ENCODE assay signal across 8 mouse cellular contexts in the genomic region with DNA sequence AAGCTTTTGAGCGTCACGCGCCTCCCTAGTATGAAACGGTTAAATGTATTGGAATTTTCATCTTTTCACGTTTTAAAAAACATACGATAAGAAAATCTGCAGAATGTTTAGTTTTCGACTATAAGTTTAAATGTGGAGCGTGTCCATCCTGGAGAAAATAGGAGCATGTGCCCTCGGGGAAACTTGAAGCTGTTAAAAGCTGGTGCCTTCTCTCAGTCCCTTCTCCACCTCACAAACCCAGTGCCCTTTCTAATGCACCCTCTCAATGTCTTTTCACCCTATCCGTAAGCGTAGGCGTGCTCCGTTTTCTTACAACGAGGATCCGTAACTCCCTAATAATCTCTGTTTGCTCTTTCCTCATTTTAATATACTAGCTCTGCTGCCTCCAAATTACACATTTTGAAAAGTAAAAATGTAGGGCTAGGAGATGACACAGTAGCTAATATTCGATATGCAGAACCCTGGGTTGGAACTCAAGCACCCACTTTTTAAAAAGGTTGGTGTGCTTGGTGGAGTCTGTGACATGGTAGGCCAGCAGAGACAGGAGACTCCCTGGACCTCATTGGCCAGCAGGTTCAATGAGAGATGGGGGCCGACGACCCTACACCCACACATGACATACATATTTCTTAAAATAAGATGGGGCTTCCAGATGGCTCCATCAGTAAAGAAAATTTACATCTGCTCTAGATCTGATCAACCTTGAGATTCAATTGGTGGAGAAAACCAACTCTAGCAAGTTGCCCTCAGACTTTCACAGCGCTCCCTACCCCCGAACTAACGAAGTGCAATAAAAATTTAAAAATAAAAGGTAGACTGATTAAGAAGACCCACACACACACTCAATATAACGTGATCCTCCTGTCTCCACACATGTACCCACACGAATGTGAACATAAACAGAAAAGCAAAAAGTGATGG. TPM values are rescaled to one million over a fixed set of nuclear protein-coding genes. Genes with fewer than 3 reads are reported as not detected.
A peak's percentile ranks its signal among the peaks of the same experiment; 100 is the strongest.
DNase-seq lines count a peak whose midpoint lies in the region; ATAC-seq and TF ChIP-seq lines count a peak whose summit lies in the region.

No protein-coding gene starts in this region.

- peak overlapping the region; percentile 93 for H3K9ac ChIP-seq in heart, embryonic 15.5 days
- peak overlapping the region; percentile 90 for H3K9ac ChIP-seq in embryonic facial prominence, embryonic 15.5 days
- H3K9ac ChIP-seq in limb, embryonic 14.5 days (ENCODE audit: low read depth, low read length, severe bottlenecking), result peak overlapping the region; percentile 94

- no peaks in the 10 kb centered on the region for H3K9me3 ChIP-seq in heart, embryonic 15.5 days (replicated peaks)
- no peaks in the 10 kb centered on the region for H3K9me3 ChIP-seq in embryonic facial prominence, embryonic 15.5 days (replicated peaks)
- no peaks in the 10 kb centered on the region for H3K9me3 ChIP-seq in limb, embryonic 14.5 days (ENCODE audit: control insufficient read depth, low read length)

- 22% methylated on average over 23 of the region's 23 CpGs for WGBS in heart, embryonic 15.5 days
- 25% methylated on average over 23 of the region's 23 CpGs for WGBS in embryonic facial prominence, embryonic 15.5 days
- 25% methylated on average over 23 of the region's 23 CpGs for WGBS in limb, embryonic 14.5 days
- 23% methylated on average over 23 of the region's 23 CpGs for WGBS in olfactory bulb, adult 2 months

- no peak for ATAC-seq in heart, embryonic 15.5 days (replicated peaks; ENCODE audit: insufficient number of reproducible peaks, insufficient read depth, low FRiP score, low read depth)
- ATAC-seq in embryonic facial prominence, embryonic 15.5 days (ENCODE audit: insufficient number of reproducible peaks, low FRiP score, low TSS enrichment, low read depth), result no peak
- no peak for ATAC-seq in limb, embryonic 14.5 days (ENCODE audit: low FRiP score, low read depth)
- ATAC-seq in megakaryocyte progenitor cell, adult 5-6 weeks (replicated peaks; ENCODE audit: poor library complexity), result no peak

- no peaks in the 10 kb centered on the region for H3K27me3 ChIP-seq in heart, embryonic 15.5 days
- H3K27me3 ChIP-seq in embryonic facial prominence, embryonic 15.5 days, result no peaks in the 10 kb centered on the region
- no peaks in the 10 kb centered on the region for H3K27me3 ChIP-seq in limb, embryonic 14.5 days (ENCODE audit: control insufficient read depth, insufficient read depth, low read length)

- TF ChIP-seq POLR2A in limb, embryonic 14.5 days (IDR thresholded peaks at IDR 0.05; ENCODE audit: borderline replicate concordance, extremely low read depth, insufficient read depth, insufficient read length), result no peak
- no peak for TF ChIP-seq POLR2A in olfactory bulb, adult 2 months (IDR thresholded peaks at IDR 0.05; ENCODE audit: insufficient read depth, low read depth, low read length)

- H3K36me3 ChIP-seq in heart, embryonic 15.5 days, result peaks cover 31% of the 10 kb centered on the region
- peaks cover 26% of the 10 kb centered on the region for H3K36me3 ChIP-seq in embryonic facial prominence, embryonic 15.5 days
- H3K36me3 ChIP-seq in limb, embryonic 14.5 days (ENCODE audit: control insufficient read depth, insufficient read depth, low read length), result peaks cover 30% of the 10 kb centered on the region

- DNase-seq in heart, postnatal 36 days, result no peak
- DNase-seq in ES-CJ7 (ENCODE audit: low read depth, low spot score), result peak; percentile 51
- no peak for DNase-seq in limb, embryonic 14.5 days (ENCODE audit: low spot score)
- DNase-seq in left cerebral cortex, adult 18-20 months (ENCODE audit: low spot score in 2 of 2), result no peak

- H3K27ac ChIP-seq in heart, embryonic 15.5 days, result peak overlapping the region; percentile 87
- peak overlapping the region; percentile 93 for H3K27ac ChIP-seq in embryonic facial prominence, embryonic 15.5 days (replicated peaks)
- H3K27ac ChIP-seq in limb, embryonic 14.5 days (replicated peaks; ENCODE audit: low read depth, low read length), result peak overlapping the region; percentile 81
- H3K27ac ChIP-seq in olfactory bulb, adult 2 months (ENCODE audit: insufficient read depth, low read depth, low read length), result peak overlapping the region; percentile 92; the same call in 1 of the 2 replicates

- H3K4me3 ChIP-seq in heart, embryonic 15.5 days, result peak overlapping the region; percentile 91
- H3K4me3 ChIP-seq in embryonic facial prominence, embryonic 15.5 days (replicated peaks), result peak overlapping the region; percentile 81
- peak overlapping the region; percentile 81 for H3K4me3 ChIP-seq in limb, embryonic 14.5 days (replicated peaks; ENCODE audit: low read length)
- peak overlapping the region; percentile 83 for H3K4me3 ChIP-seq in olfactory bulb, adult 2 months (ENCODE audit: insufficient read depth, low read depth, low read length)

- no peak for TF ChIP-seq CTCF in olfactory bulb, adult 2 months (IDR thresholded peaks at IDR 0.05; ENCODE audit: insufficient read depth, low read depth, low read length)

- intact Hi-C loops in heart, postnatal 36 days (cut with DNase I), result loop anchor here (1.0 kb wide), 1 partner anchor 174 kb away; no protein-coding TSS in a partner anchor

- peaks cover 14% of the 10 kb centered on the region for H3K4me1 ChIP-seq in heart, embryonic 15.5 days (replicated peaks)
- peaks cover 7% of the 10 kb centered on the region for H3K4me1 ChIP-seq in embryonic facial prominence, embryonic 15.5 days
- peaks cover 10% of the 10 kb centered on the region for H3K4me1 ChIP-seq in limb, embryonic 14.5 days (ENCODE audit: control insufficient read depth, insufficient read depth, low read length)
- no peaks in the 10 kb centered on the region; the same call in 1 of the 2 replicates for H3K4me1 ChIP-seq in olfactory bulb, adult 2 months (ENCODE audit: control insufficient read depth, insufficient read depth, low read length)

- H3K4me2 ChIP-seq in heart, embryonic 15.5 days, result peak overlapping the region; percentile 76
- H3K4me2 ChIP-seq in embryonic facial prominence, embryonic 15.5 days (replicated peaks), result peak overlapping the region; percentile 64
- peak overlapping the region; percentile 60 for H3K4me2 ChIP-seq in limb, embryonic 14.5 days (replicated peaks; ENCODE audit: low read depth, low read length, severe bottlenecking)

RNA-seq across cellular contexts. Expression of a gene that starts 0.9 kb away (rescaled TPM):
- 549 and 606 TPM in 2 replicates for polyA plus RNA-seq in heart, embryonic 15.5 days (2015; fragmentation: Nextera tagmentation; extraction: Ambion mirVana)
- total RNA-seq in heart, postnatal 36 days (2021), result 100 to 1,000 TPM; 456 to 501 TPM
- polyA plus RNA-seq in embryonic facial prominence, embryonic 15.5 days (2015; fragmentation: Nextera tagmentation; extraction: Ambion mirVana), result 1,018 and 1,131 TPM in 2 replicates
- 1,052 and 1,847 TPM in 2 replicates for polyA plus RNA-seq in limb, embryonic 14.5 days (2012; rRNA removed)
- 1,449 and 1,511 TPM in 2 replicates for polyA plus RNA-seq in limb, embryonic 14.5 days (2014; fragmentation: Nextera tagmentation; extraction: Ambion mirVana)
- polyA plus RNA-seq in olfactory bulb, adult 2 months (2012; ENCODE audit: insufficient read depth, insufficient read length, low replicate concordance, missing spikeins), result 1,253 TPM in 1 of 2 replicates, not detected in the other
- 100 to 1,000 TPM; 479 to 533 TPM for total RNA-seq in left cerebral cortex, adult 18-20 months (2021)
- total RNA-seq in megakaryocyte progenitor cell, adult 5-6 weeks (2015), result 2,267 and 2,302 TPM in 2 replicates
- total RNA-seq in megakaryocyte progenitor cell, adult 5-6 weeks (2017), result 1,089 and 1,288 TPM in 2 replicates

RNA-seq across cellular contexts. Expression of a gene that starts 1.0 kb away (rescaled TPM):
- 0.22 and 0.24 TPM in 2 replicates for polyA plus RNA-seq in heart, embryonic 15.5 days (2015; fragmentation: Nextera tagmentation; extraction: Ambion mirVana)
- not detected for total RNA-seq in heart, postnatal 36 days (2021)
- polyA plus RNA-seq in embryonic facial prominence, embryonic 15.5 days (2015; fragmentation: Nextera tagmentation; extraction: Ambion mirVana), result 0.28 and 0.29 TPM in 2 replicates
- polyA plus RNA-seq in limb, embryonic 14.5 days (2012; rRNA removed), result 0.08 and 0.25 TPM in 2 replicates
- polyA plus RNA-seq in limb, embryonic 14.5 days (2014; fragmentation: Nextera tagmentation; extraction: Ambion mirVana), result 0.22 TPM in 1 of 2 replicates, not detected in the other
- polyA plus RNA-seq in olfactory bulb, adult 2 months (2012; ENCODE audit: insufficient read depth, insufficient read length, low replicate concordance, missing spikeins), result not detected in 2 replicates
- total RNA-seq in left cerebral cortex, adult 18-20 months (2021), result under 1 TPM; 0.16 to 0.23 TPM
- total RNA-seq in megakaryocyte progenitor cell, adult 5-6 weeks (2015), result 0.10 and 0.73 TPM in 2 replicates
- total RNA-seq in megakaryocyte progenitor cell, adult 5-6 weeks (2017), result 0.12 and 0.47 TPM in 2 replicates

RNA-seq across cellular contexts. Expression of a gene that starts 22.6 kb away (rescaled TPM):
- polyA plus RNA-seq in heart, embryonic 15.5 days (2015; fragmentation: Nextera tagmentation; extraction: Ambion mirVana), result 41.4 and 46.3 TPM in 2 replicates
- 10 to 100 TPM; 53.1 to 64.2 TPM for total RNA-seq in heart, postnatal 36 days (2021)
- 41.8 and 42.8 TPM in 2 replicates for polyA plus RNA-seq in embryonic facial prominence, embryonic 15.5 days (2015; fragmentation: Nextera tagmentation; extraction: Ambion mirVana)
- 21.1 and 26.5 TPM in 2 replicates for polyA plus RNA-seq in limb, embryonic 14.5 days (2012; rRNA removed)
- polyA plus RNA-seq in limb, embryonic 14.5 days (2014; fragmentation: Nextera tagmentation; extraction: Ambion mirVana), result 31.2 and 34.9 TPM in 2 replicates
- polyA plus RNA-seq in olfactory bulb, adult 2 months (2012; ENCODE audit: insufficient read depth, insufficient read length, low replicate concordance, missing spikeins), result not detected in 2 replicates
- 10 to 100 TPM; 28.3 to 31.5 TPM for total RNA-seq in left cerebral cortex, adult 18-20 months (2021)
- 20.1 and 30.0 TPM in 2 replicates for total RNA-seq in megakaryocyte progenitor cell, adult 5-6 weeks (2015)
- 64.9 and 80.4 TPM in 2 replicates for total RNA-seq in megakaryocyte progenitor cell, adult 5-6 weeks (2017)

RNA-seq across cellular contexts. Expression of a gene that starts 33.9 kb away (rescaled TPM):
- 18.1 and 19.9 TPM in 2 replicates for polyA plus RNA-seq in heart, embryonic 15.5 days (2015; fragmentation: Nextera tagmentation; extraction: Ambion mirVana)
- total RNA-seq in heart, postnatal 36 days (2021), result 10 to 100 TPM; 19.0 to 20.9 TPM
- polyA plus RNA-seq in embryonic facial prominence, embryonic 15.5 days (2015; fragmentation: Nextera tagmentation; extraction: Ambion mirVana), result 31.6 and 32.7 TPM in 2 replicates
- 9.8 and 15.8 TPM in 2 replicates for polyA plus RNA-seq in limb, embryonic 14.5 days (2012; rRNA removed)
- 32.9 and 38.0 TPM in 2 replicates for polyA plus RNA-seq in limb, embryonic 14.5 days (2014; fragmentation: Nextera tagmentation; extraction: Ambion mirVana)
- polyA plus RNA-seq in olfactory bulb, adult 2 months (2012; ENCODE audit: insufficient read depth, insufficient read length, low replicate concordance, missing spikeins), result not detected in 2 replicates
- 1 to 10 TPM; 2.6 to 3.8 TPM for total RNA-seq in left cerebral cortex, adult 18-20 months (2021)
- 45.7 and 50.9 TPM in 2 replicates for total RNA-seq in megakaryocyte progenitor cell, adult 5-6 weeks (2015)
- 49.4 and 61.1 TPM in 2 replicates for total RNA-seq in megakaryocyte progenitor cell, adult 5-6 weeks (2017)
